Mouse (Mus musculus) midbrain, postnatal 0 days (tissue): Measurements from ENCODE around the gene Bnc2. TPM values are rescaled to one million over a fixed set of nuclear protein-coding genes. Genes with fewer than 3 reads are reported as not detected.

Experiments used
- ATAC-seq: fragments of 200-750 bp; cut with Nextera tagmentation; 2 replicates; pipeline ENCODE4 v1.8.0; 2017; ENCODE audit warnings: moderate number of reproducible peaks, mild to moderate bottlenecking, moderate TSS enrichment, moderate library complexity; ENCODE audit not compliant: low FRiP score
- DNase-seq: peaks from one replicate; pipeline ENCODE4 v3.0.0-alpha.2; 2015; ENCODE audit warnings: low spot score
- H3K27ac ChIP-seq: fragments of 300-500 bp; sonication (generic); 2 replicates; pipeline ENCODE4 v1.5.1; 2014; ENCODE audit warnings: low read depth, mild to moderate bottlenecking, low read length, mixed read lengths
- H3K27me3 ChIP-seq: fragments of 300-500 bp; sonication (generic); 2 replicates; pipeline ENCODE4 v1.6.1; 2014; ENCODE audit warnings: low read length, control low read depth, mixed read lengths; ENCODE audit not compliant: insufficient read depth
- H3K36me3 ChIP-seq: fragments of 300-500 bp; sonication (generic); 2 replicates; pipeline ENCODE4 v1.6.1; 2014; ENCODE audit warnings: low read length, control low read depth, mixed read lengths; ENCODE audit not compliant: insufficient read depth
- H3K4me1 ChIP-seq: fragments of 300-500 bp; sonication (generic); 2 replicates; pipeline ENCODE4 v1.6.1; 2014; ENCODE audit warnings: mild to moderate bottlenecking, control low read depth, antibody characterized with exemption, low read length, mixed read lengths; ENCODE audit not compliant: insufficient read depth
- H3K4me2 ChIP-seq: fragments of 300-500 bp; sonication (generic); 2 replicates; pipeline ENCODE4 v1.6.1; 2014; ENCODE audit warnings: low read depth, mild to moderate bottlenecking, low read length, mixed read lengths; ENCODE audit not compliant: poor library complexity, severe bottlenecking
- H3K4me3 ChIP-seq: fragments of 300-500 bp; sonication (generic); 2 replicates; pipeline ENCODE4 v1.5.1; 2014; ENCODE audit warnings: low read depth, mild to moderate bottlenecking, low read length, moderate library complexity
- H3K9ac ChIP-seq: fragments of 300-500 bp; sonication (generic); replicated peaks from 2 replicates; pipeline ENCODE4 v1.6.1; 2014; ENCODE audit warnings: mild to moderate bottlenecking, low read length, moderate library complexity, mixed read lengths; ENCODE audit not compliant: poor library complexity, severe bottlenecking
- H3K9me3 ChIP-seq: fragments of 300-500 bp; sonication (generic); 2 replicates; pipeline ENCODE4 v1.6.1; 2016; ENCODE audit warnings: low read length, control low read depth
- CTCF ChIP-seq: IDR thresholded peaks from 2 replicates; pipeline ENCODE4 v1.5.1; 2016; ENCODE audit warnings: antibody characterized with exemption, mild to moderate bottlenecking
- WGBS: fragments of 180-500 bp; shearing (Covaris S2); extraction: QIAGEN DNeasy Blood & Tissue Kit; methylation state at CpG from one replicate; pipeline ENCODE4 v1.1.7; 2014; 5-methylcytosine and 5-hydroxymethylcytosine counted together
- polyA plus RNA-seq: library from polyadenylated mRNA; unstranded; fragments of >200 nt; fragmentation: Nextera tagmentation; extraction: Ambion mirVana; gene quantifications from 2 replicates; pipeline ENCODE4 v1.2.1, GENCODE M21; 2015
- total RNA-seq: library from RNA; depleted of rRNA; stranded (reverse); fragments of >200 nt; gene quantifications from 2 replicates; pipeline ENCODE4 v1.2.3, GENCODE M21; 2014

Bnc2 gene
- total and polyA plus RNA-seq, 2 experiments from 2014 or later: 14.1 to 27.5 TPM

DNA sequence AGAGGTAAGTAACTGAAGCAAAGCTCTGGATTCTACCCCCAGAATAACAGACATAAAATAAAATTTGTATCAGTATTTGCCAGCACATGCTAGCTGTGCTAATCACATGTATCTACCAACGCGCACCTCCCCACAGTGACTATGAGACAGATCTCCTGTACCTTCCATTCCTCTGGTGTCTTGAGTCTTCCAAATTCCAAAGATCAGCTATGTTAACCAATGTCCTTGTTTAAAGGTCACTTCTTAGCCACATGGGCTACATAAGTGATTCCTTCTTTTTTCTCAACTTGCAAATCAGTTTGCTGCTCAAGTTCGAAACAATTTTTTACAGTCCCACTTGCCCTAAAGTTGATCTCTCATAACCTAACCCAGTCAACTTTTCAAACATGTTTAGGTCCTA lies 167.5 kb downstream of the Bnc2 start:
- Histone ChIP-seq H3K4me1 (no peaks in the 10 kb centered on the region), H3K27ac (no peak overlapping the region), H3K4me3 (no peak overlapping the region), H3K36me3 (no peaks in the 10 kb centered on the region), H3K9ac (no peak overlapping the region), H3K9me3 (no peaks in the 10 kb centered on the region), H3K4me2 (no peak overlapping the region), H3K27me3 (no peaks in the 10 kb centered on the region)
- DNase-seq: no peak
- TF ChIP-seq CTCF: no peak
- no peak for ATAC-seq
- WGBS: 97% methylated on average over 3 of the region's 3 CpGs

DNA sequence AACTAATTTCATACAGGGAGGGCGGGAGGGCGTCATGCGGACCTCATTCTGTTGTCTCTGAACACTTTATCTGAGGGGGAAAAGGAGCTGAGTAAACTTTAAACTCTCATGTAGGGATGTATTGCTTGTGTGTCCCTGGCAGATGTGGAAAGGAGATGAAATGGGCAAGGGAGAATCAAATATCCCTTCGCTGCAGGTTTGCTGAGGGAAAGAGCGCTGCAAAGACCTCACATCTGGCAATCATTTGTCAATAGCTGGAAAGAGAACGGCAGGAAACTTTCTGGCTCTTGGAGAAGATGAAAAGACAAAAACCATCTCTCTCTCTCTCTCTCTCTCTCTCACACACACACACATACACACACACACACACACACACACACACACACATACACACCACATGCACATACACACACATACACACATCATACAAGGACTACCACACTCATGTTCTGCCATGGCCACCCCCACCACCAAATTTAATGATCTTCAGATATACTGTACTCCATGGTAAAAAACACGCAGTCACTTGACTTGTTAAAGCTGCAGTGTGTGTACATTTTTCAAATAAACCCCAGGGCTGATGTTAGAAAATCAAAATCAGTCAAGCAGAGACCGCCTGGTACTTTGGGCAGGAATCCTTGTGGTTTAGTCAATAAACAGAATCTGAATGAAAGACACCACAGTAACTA lies 172.3 kb downstream of the Bnc2 start:
- no peak for TF ChIP-seq CTCF
- Histone ChIP-seq H3K27ac (no peak overlapping the region), H3K9me3 (no peaks in the 10 kb centered on the region), H3K4me3 (no peak overlapping the region), H3K9ac (no peak overlapping the region), H3K27me3 (no peaks in the 10 kb centered on the region), H3K36me3 (no peaks in the 10 kb centered on the region), H3K4me1 (no peaks in the 10 kb centered on the region), H3K4me2 (no peak overlapping the region)
- DNase-seq (no peak), ATAC-seq (no peak)
- 78% methylated on average over 8 of the region's 8 CpGs for WGBS

- DNase-seq (no peak), ATAC-seq (no peak)
- H3K36me3 ChIP-seq: no peaks in the 10 kb centered on the region
- H3K27ac ChIP-seq: no peak overlapping the region
- no peaks in the 10 kb centered on the region for H3K27me3 ChIP-seq
- no peak for TF ChIP-seq CTCF
- H3K4me3 ChIP-seq: no peak overlapping the region
- H3K4me1 ChIP-seq: no peaks in the 10 kb centered on the region
- H3K9me3 ChIP-seq: no peaks in the 10 kb centered on the region
- H3K9ac ChIP-seq: no peak overlapping the region
- no peak overlapping the region for H3K4me2 ChIP-seq
- 61% methylated on average over 4 of the region's 4 CpGs for WGBS
These were observed 174.2 kb downstream of the Bnc2 start for GRCm38 (mm10) chr4:84500796-84501349.

- Histone ChIP-seq H3K27me3 (no peaks in the 10 kb centered on the region), H3K4me3 (no peak overlapping the region), H3K4me2 (no peak overlapping the region), H3K9me3 (no peaks in the 10 kb centered on the region), H3K36me3 (no peaks in the 10 kb centered on the region), H3K9ac (no peak overlapping the region), H3K27ac (no peak overlapping the region), H3K4me1 (no peaks in the 10 kb centered on the region)
- ATAC-seq (no peak), DNase-seq (no peak)
- no peak for TF ChIP-seq CTCF
- WGBS: 69% methylated on average over 9 of the region's 9 CpGs
These were observed 174.8 kb downstream of the Bnc2 start for GRCm38 (mm10) chr4:84500259-84500658.

DNA sequence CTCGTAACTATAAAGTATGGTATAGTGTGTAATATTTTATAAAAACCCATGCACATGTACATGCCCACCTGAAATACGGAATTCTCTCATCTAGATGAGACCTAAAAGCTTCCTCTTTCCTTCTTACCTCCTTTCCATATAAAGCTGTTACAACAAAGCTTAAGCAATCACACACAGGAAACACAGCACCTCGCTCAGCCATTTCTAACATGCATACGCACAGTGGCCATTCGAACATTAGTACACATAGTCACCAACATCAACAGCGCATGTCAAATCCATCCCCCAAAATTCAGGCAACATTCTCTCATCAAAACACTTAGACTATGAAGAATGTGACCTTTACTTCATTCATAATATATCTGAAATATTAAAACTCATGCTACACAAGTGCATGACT lies 176.6 kb downstream of the Bnc2 start:
- 95% methylated on average over 6 of the region's 6 CpGs for WGBS
- Histone ChIP-seq H3K9ac (no peak overlapping the region), H3K9me3 (no peaks in the 10 kb centered on the region), H3K27me3 (no peaks in the 10 kb centered on the region), H3K4me2 (no peak overlapping the region), H3K36me3 (no peaks in the 10 kb centered on the region), H3K4me1 (no peaks in the 10 kb centered on the region), H3K27ac (no peak overlapping the region), H3K4me3 (no peak overlapping the region)
- no peak for DNase-seq
- TF ChIP-seq CTCF: no peak
- no peak for ATAC-seq

DNA sequence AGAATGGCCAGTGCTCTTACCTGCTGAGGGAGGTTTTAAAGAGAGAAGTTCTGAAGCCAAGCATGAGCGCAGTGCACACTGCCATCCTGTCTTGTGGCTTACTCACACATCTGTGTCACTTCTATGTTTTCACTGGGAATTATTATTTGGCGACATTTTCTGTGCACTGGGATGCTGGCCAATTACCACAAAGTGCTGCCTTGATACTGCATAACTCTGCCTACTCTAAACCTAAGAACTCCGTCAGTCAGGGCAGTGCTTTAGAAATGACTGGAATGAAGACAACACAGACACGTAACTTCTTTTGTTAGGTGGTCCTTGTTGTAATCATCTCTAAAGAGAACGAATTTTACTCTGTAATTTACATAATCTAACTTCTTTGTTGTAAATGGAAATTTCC lies 186.8 kb downstream of the Bnc2 start:
- Histone ChIP-seq H3K36me3 (no peaks in the 10 kb centered on the region), H3K4me3 (no peak overlapping the region), H3K27me3 (no peaks in the 10 kb centered on the region), H3K4me1 (no peaks in the 10 kb centered on the region), H3K4me2 (no peak overlapping the region), H3K9ac (no peak overlapping the region), H3K9me3 (no peaks in the 10 kb centered on the region), H3K27ac (no peak overlapping the region)
- WGBS: 66% methylated on average over 5 of the region's 5 CpGs
- no peak for TF ChIP-seq CTCF
- no peak for ATAC-seq
- DNase-seq: no peak
